Mouse (Mus musculus) cerebellum, postnatal 36 days (tissue): Measurements from ENCODE around the gene Kif19a.

Experiments
- DNase-seq, 2 experiments: peaks; one replicate each; pipeline ENCODE4 v3.0.0; 2021 to 2022; ENCODE audit warnings: mixed read lengths in 2 of 2

Gene Kif19a

GRCm38 (mm10) chr11:114785892-114786291 is 20.7 kb downstream of the Kif19a start:
- no peak for DNase-seq

- no peak for DNase-seq
These were observed 21.1 kb downstream of the Kif19a start for GRCm38 (mm10) chr11:114786326-114786725.

- DNase-seq = no peak
These were observed 22.4 kb downstream of the Kif19a start for GRCm38 (mm10) chr11:114787611-114788010.

- DNase-seq = peak; percentile 86 to 90
These were observed 24.0 kb downstream of the Kif19a start for GRCm38 (mm10) chr11:114789061-114789714.

GRCm38 (mm10) chr11:114789716-114790115 is 24.5 kb downstream of the Kif19a start:
- no peak for DNase-seq

GRCm38 (mm10) chr11:114790171-114790570 is 25.0 kb downstream of the Kif19a start:
- no peak for DNase-seq

GRCm38 (mm10) chr11:114790841-114791240 is 25.7 kb downstream of the Kif19a start:
- DNase-seq = no peak

GRCm38 (mm10) chr11:114791351-114791889 is 26.2 kb downstream of the Kif19a start:
- peak in 1 of 2 experiments; percentile 49 for DNase-seq

GRCm38 (mm10) chr11:114791891-114792411 is 26.8 kb downstream of the Kif19a start:
- DNase-seq = peak; percentile 64 to 75

- no peak for DNase-seq
These were observed 27.8 kb downstream of the Kif19a start for GRCm38 (mm10) chr11:114792931-114793494.

GRCm38 (mm10) chr11:114793868-114794545 is 28.8 kb downstream of the Kif19a start:
- DNase-seq = peak in 1 of 2 experiments; percentile 44

- DNase-seq = no peak
These were observed 29.5 kb downstream of the Kif19a start for GRCm38 (mm10) chr11:114794691-114795090.

- peak; percentile 91 to 93 for DNase-seq
These were observed 30.1 kb downstream of the Kif19a start for GRCm38 (mm10) chr11:114795231-114795746.

- DNase-seq = peak in 1 of 2 experiments; percentile 39
These were observed 30.7 kb downstream of the Kif19a start, which contains the start of gene Btbd17 for GRCm38 (mm10) chr11:114795848-114796322. Btbd17 (minus strand) TSS chr11:114795945.

GRCm38 (mm10) chr11:114797176-114797575 is 32.0 kb downstream of the Kif19a start:
- DNase-seq = no peak

GRCm38 (mm10) chr11:114797981-114798380 is 32.8 kb downstream of the Kif19a start:
- DNase-seq = no peak

GRCm38 (mm10) chr11:114798624-114799023 is 33.4 kb downstream of the Kif19a start, which contains the start of gene Gpr142:
Gpr142 (plus strand) TSS chr11:114798924.
- DNase-seq = no peak

GRCm38 (mm10) chr11:114801906-114802305 is 36.7 kb downstream of the Kif19a start:
- no peak for DNase-seq

- DNase-seq = no peak
These were observed 37.5 kb downstream of the Kif19a start for GRCm38 (mm10) chr11:114802540-114803267.

- no peak for DNase-seq
These were observed 38.8 kb downstream of the Kif19a start for GRCm38 (mm10) chr11:114803990-114804389.

- no peak for DNase-seq
These were observed 41.8 kb downstream of the Kif19a start for GRCm38 (mm10) chr11:114807025-114807424.
